Mouse (Mus musculus): ENCODE data around the gene Tenm2. TPM values are rescaled to one million over a fixed set of nuclear protein-coding genes. Genes with fewer than 3 reads are reported as not detected.

The Tenm2 gene
- total RNA-seq, 2 experiments from 2014 or later, result 163 to 177 TPM

DNA sequence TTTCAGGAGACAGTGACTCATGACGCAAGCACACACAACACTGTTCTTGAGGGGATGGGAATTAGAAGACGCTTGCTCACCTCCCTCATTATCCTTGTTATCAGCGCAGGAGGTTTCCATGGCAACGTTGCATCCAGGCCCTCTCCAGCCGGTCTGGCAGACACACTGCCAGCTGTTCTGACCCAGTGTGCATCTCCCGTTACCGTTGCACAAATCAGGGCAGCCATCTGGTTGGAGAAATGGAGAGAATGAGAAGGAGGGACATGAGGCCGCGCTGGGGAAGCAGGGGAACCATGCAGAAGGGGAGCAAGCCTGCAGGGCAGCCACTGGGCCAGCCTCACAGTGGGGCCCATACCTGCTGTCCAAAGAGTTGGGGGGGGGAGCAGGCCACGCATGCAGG lies 1129.1 kb downstream of the Tenm2 start:
- peak; percentile 83 for DNase-seq
- intact Hi-C loops (cut with DNase I), result no loop called here

DNA sequence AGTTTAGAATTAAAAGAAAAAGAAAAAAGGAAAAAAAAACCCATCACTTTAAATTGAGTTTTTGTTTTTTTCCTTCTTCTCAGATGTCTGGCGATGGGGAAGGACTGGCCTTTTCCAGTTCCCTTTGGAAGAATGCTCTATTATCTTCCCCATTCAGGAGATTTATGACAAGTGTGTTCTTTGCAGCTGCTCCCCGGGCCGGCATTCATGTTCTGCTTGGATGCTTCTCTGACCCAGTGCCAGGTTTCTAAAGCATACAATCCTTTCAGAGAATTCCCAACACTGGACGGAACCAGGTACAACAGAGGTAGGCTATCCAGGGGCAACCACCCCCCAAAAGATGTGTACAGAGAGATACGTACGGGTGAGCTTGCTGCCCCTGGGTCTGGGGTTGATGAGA lies 1132.2 kb downstream of the Tenm2 start:
- intact Hi-C loops (cut with DNase I), result no loop called here
- DNase-seq, result peak; percentile 72

DNA sequence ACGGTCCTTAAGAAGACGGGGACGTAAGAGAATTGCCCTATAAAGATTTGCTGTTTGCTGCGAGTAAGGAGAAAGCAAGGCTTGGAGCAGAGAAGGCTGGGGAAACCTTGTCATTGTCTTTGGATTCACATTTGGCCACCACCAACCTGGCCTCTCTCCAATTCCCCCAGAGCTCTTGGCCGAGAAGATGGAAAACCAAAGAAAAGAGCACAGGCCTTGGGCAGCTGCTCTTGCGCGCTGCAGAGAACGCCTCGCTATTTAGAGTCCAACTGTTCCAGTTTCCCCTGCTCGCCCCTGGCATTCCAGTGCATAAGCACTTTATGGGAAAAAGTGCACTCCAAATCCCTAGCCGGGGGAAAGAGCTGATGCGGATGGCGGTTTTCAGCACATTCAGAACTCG lies 1139.5 kb downstream of the Tenm2 start:
- intact Hi-C loops (cut with DNase I), result no loop called here
- DNase-seq, result peak; percentile 89

DNA sequence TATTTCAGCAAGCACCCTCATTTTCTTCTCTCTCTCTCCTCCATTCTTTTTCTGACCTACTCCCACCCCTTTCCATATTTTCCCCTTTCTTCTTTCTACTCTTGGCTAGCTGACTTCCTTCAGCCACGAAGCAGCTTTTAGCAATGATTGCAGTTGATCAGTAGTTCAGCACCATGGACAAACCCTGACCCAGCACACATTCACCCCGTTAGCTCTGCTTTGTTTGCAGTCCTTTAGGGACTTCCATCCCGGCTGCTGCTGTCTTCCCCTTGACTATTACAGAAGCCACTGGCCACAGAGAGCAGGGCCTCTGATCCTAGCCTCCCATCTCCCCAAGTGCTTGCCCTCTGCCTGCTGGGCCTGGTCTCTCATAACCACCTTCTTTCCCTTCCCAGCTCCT lies 1145.6 kb downstream of the Tenm2 start:
- intact Hi-C loops (cut with DNase I), result no loop called here

DNA sequence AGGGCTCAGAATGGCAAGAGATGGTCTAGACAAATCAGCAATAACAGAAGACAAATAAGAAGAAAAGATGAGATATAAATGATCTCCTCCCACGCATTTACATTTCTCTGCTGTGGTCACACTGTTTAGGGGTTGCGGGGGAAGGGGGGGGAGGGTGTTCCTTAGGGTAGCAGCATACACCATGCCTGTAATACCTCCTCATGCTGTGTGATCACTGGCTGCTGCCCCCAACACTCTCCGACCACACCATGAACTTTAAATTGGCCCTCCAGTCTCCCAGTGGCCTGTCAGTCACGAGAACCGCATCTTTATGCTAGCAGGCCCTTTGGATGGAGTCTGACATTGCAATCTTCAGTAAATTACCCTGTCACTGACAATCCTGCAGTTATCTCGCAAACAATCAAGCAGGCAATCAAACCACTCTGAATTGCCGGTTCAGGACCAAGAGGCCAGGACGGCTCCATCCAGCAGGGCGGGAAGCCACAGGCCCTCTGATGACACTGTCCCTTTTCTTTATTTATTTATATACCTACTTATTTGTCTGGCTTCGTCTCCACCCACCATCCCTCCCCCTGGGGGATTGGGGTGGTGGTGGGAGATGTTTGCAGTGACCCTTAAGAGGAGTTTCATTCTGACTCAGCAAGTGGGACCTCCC lies 1154.2 kb downstream of the Tenm2 start:
- DNase-seq, result no peak
- intact Hi-C loops (cut with DNase I), result no loop called here

More for the DNA sequence above, 1145.6 kb downstream of the Tenm2 start:
- no peak for DNase-seq

DNA sequence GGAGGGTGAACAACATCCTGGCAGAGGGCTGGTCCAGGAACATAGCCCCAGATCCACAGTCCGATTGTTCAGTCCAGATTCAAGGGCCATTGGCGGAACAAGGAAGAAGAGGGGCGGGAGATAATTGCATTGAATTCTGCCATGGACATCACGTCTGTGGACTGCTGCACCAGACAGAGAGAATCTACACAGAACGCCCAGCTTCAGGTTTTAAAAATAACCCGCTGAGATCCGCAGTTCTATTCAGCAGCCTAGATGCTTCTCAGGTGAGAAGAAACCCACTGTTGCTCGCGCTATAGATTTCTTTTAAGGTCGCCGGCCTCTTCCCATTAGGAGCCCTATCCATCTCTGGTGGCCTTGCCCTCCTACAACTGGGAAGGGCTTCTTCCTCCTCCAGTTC lies 1155.0 kb downstream of the Tenm2 start:
- DNase-seq, result no peak
- intact Hi-C loops (cut with DNase I), result no loop called here

DNA sequence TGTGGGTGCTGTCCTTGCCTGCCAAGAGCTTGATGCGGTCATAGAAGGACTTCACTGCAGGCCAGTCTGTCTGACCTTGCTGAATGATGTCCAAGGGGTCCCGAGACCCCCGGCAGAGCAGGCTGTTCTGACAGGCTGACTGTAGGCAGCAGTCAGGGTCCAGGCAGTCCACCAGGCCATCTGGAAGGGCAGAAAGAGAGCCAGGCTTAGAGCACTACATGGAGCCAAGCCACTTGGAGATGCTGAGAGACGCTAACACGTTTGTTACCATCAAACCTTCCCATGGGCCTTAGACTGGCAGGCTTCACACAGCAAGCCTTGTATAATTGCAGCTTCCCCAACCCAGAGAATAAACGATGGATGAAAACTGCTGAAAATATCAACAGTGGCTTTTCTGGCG lies 1157.4 kb downstream of the Tenm2 start:
- intact Hi-C loops (cut with DNase I), result no loop called here
- peak; percentile 70 for DNase-seq

DNA sequence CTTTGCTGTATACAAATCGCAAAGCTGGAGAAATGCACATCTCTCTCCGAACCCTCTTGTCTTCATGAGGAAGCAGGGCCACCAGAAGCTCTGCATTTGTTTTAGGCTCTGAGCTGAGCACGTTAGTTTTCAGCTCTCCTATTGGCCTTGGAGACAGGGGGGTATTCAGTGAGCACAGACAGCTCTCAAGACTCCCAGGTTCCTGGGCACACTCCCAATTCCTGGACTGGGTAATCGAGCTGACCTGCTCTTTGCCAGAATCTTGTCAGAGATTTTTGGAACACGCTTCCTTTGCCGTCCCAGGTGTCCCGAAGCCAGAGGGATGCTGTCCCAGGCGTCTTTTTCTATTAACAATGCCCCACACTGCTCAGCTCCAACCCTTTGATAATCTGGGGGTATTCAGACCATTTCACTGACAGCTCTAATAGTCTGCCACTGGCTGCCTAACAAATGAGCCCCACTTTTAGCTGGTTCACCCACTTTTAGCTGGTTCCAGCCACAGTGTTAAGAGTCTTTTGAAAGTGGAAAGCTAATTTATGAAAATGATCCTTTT lies 1161.7 kb downstream of the Tenm2 start:
- peak; percentile 93 for DNase-seq

DNA sequence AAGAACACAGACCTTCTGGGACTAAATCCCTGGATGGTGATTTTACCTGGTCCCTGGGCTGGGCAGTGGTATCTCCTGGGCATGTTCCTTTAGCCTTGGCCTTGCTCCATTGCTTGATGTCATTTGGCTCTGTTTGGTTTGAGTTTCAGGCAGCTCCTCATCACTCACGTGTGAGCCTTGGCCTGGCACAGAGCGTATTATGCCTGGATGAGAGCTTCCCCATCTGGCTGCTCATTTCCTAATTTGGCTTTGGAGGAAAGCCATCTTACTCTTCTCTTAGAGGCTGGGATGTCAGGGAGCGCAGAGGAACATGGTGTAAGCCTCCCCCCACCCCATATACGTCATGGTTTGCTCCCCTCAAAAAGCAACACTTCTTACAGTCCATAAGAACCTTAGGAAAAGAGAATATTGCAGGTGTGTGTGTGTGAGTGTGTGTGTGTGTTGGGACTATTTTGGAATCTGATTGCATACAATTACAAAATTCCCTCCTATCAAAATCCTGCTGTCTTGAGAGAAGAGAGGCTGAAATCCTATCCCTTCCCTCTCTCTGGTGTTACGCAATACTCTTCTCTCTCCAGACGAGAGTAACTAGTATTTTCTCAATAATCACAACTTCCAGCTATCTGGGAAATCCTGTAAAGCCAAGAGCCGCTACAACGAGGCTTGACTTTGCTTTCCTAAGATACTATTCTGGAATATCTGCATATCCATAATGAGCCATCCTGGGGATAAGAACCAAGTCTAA lies 1162.5 kb downstream of the Tenm2 start:
- intact Hi-C loops (cut with DNase I), result no loop called here
- DNase-seq, result peak; percentile 88

More for the DNA sequence above, 1161.7 kb downstream of the Tenm2 start:
- intact Hi-C loops (cut with DNase I), result no loop called here

DNA sequence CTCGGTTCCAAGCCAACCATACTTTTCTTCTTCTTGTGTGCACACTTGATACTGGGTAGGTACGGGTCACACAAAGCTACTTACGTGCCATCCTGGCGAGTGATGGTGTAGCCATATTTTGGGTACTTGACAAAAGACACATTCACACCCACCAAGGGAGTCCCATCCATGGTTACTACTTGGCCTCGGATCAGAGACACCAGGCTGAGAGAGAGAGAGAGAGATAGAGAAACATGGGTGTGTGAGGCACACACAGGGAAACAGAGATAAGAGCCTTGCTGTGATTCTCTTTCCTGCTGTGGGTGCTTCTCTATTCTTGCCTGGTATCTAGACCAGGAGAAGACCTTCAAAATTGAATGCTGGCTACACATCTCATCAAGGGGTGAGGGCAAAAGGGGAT lies 1163.1 kb downstream of the Tenm2 start:
- intact Hi-C loops (cut with DNase I), result no loop called here
- no peak for DNase-seq

DNA sequence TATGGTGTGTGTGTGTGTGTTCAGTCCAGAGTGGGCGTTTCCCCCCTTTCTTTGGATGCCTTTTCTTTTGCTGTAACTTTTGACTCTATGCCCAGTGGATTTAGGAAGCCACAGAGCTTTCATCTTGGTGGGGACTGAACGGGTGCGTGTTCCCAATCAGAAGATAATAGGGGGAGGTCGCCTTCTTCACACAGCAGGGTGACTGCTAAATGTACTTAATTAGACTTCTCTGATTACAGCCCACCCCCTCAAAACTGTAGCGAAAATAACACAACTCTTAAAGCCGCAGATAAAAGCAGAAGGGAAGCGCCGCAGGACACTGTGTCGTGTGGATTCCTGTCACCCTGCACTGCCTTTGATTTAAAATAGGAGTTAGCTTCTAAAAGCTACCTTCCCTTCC lies 1163.7 kb downstream of the Tenm2 start:
- intact Hi-C loops (cut with DNase I), result no loop called here
- DNase-seq, result no peak

DNA sequence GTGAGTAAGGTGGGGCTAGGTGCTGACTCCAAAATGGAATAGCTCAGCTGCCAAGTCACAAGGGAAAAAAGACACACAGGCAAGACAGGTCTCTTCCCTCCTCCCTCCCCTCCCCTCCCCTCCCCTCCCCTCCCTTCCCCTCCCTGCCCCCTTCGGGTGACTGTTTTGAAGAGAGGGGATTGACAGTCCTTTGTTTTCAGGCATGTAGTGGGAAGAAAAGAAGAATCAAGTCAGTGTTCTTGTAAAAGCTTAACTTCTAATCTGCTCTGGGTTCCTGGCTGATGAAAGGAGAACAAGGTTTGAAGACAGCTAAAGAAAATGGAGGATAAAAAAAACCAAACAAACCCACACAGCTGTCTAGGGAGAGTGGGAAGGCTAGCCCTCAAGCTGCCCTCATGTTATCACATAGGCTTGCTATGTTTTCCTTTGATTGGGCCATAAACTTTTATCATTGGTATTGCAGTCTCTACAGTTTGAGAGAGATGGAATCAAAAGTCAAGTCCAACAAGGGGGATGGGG lies 1176.4 kb downstream of the Tenm2 start:
- intact Hi-C loops (cut with DNase I), result no loop called here
- no peak for DNase-seq

DNA sequence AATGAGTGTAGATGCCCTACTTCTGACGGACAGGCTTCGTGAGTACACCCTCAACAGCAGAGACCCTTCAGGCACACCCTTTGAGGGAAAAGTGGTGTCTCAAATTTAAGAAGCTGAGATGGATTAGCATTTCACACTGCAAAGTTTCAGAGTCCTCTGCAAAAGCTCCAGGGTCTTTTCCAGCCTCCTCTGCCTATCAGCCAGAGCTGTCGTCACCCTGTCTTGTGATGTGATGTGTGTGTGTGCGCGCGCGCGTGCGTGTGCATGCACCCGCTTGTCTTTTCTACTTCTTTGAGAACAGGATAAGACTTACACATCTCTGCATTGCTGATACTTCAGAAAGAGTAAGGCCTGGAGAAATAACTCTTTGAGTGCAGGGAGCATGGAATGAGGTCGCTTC lies 1179.2 kb downstream of the Tenm2 start:
- DNase-seq, result no peak
- intact Hi-C loops (cut with DNase I), result no loop called here

DNA sequence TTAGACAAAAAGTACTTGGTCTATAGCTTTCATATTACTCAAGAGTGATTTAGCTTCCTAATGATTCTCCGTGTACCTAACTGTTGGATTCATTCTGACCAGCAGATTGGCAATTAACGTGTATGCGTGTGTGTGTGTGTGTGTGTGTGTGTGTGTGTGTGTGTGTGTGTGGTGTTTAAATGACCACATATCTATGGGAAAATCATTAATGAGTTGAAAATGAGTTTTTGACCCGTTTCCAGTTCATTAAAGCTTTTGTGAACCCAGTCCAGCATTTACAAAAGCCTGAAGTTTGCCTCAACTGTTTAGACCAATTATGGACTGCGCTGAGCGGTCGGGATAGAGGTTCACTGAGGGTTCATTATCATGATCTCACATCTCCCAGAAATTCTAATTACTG lies 1181.4 kb downstream of the Tenm2 start:
- no peak for DNase-seq
- intact Hi-C loops (cut with DNase I), result no loop called here

DNA sequence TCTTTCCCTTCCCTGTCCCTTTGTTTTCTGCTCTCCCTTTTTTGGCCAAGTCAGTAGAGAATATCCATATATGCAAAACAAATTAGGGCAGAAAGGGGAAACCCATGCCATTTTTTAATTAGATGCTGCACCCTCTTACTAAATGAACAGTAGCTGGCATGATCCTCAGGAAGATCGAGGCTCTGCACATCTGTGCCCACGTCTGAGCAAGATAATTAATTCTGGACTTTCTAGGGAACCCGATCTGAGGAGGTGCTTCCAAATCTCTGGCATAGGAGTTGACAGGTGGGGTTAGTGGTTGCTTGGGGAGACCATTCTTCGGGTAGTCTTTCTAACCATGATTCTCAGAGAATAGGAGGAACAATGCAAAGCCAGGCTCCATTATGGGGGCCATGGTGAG lies 1182.3 kb downstream of the Tenm2 start:
- no peak for DNase-seq
- intact Hi-C loops (cut with DNase I), result no loop called here

DNA sequence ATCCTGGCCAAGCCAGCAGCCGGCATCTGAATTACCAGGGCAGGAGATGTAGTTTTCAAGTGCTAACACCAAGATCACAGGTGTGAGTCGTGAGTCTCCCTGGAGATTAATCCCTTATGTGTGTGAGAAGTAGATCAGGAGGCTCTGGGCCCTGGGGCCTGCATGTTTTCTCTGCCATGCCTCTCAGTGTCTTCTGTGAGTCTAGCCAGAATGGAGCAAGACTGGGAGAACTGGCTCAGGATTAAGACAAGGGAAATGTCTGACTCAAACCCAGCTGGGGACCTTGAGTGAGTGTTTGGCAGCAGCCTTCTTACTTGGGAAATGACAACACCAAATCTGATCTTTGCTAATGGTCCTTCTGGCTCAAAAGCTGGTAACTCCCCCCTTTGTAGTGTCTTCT lies 1183.2 kb downstream of the Tenm2 start:
- no peak for DNase-seq
- intact Hi-C loops (cut with DNase I), result no loop called here

DNA sequence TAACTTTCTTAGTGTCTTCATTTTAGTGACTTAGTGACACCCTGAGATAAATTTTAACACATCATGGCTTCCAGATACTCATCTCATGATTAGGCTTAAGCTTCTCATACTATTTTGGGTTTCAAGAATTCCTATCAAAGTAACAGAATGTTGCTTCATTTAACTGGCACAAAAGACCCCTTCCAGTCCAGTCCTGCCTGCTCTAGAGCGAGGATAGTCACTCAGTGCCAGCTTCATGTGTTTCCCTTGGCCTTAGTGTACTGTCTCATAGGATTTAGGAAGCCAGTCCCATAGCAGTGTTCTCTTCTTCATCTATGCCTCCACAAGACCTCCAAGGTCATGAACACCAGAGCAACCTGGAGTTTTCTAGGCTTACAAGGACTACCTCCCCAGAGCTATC lies 1183.7 kb downstream of the Tenm2 start:
- intact Hi-C loops (cut with DNase I), result no loop called here

DNA sequence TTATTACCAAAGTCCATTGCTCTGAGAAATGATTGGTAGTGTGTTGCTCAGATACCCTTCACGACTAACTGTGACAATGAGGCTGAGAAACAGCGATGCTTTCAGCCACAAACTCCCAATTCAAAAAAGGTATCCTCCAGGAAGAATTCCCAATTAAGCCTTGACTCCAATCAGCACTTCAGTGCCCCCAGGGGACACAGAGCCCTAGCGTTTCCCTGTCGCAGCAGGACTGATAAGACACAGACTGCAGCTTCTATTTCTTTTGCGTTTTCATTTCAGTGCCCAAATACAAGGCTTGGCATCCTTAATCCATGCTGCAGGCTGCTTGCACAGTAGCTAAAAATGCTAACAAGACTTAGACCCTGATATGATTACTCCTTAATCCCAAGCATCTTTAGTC lies 1186.2 kb downstream of the Tenm2 start:
- intact Hi-C loops (cut with DNase I), result loop anchor here (5.0 to 10.0 kb wide), 3 partner anchors 105 to 628 kb away; no protein-coding TSS in a partner anchor
- no peak for DNase-seq

More for the DNA sequence above, 1183.7 kb downstream of the Tenm2 start:
- no peak for DNase-seq

DNA sequence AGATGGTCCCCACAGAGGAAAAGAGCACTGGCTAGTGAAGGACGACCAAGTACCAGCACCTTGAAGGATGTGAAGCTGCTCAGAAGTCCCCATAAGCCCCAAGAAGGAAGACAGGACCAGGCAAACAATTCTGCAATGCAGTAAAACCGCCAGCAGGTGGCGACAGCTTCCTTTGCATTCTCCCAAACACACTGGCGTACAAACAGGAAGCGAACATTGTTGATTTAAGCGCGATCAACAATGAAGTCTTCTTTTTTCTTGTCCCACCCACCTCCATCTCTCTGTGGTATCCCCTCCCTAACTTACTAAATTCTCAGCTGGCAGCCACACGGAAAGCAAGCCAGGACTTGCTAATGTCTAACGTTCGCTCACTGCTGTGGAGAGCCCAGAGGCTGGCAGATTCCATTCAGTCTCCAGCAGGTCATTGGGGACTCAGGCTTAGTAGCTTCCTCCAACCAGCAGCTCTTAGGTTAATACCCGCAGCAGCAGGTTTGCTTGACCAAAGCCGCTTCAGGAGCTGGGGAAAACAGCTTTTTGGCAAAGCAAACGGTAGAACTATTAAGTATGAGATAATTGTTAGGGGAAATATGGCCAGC lies 1190.0 kb downstream of the Tenm2 start:
- intact Hi-C loops (cut with DNase I), result loop anchor here (5.0 to 10.0 kb wide), 3 partner anchors 109 to 632 kb away; no protein-coding TSS in a partner anchor
- DNase-seq, result peak; percentile 79

DNA sequence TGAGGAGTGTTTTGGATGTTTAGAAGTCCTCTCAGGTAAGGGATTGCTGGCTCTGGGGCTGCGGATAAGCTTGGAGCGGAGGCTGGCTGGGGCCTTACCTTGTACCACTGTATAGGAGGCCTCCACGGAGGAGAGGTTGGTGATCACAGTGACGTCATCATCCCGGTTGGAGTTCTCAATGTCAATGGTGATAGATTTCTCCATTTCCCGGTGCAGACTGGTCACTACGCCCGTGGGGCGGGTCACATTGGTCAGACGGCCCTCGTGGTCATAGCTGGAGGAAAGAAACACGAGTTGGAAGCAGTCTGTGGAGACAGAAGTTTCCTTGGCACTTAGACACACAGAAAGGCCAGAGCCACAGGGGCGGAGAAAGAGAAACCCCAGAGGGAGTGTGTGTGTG lies 1194.4 kb downstream of the Tenm2 start:
- intact Hi-C loops (cut with DNase I), result loop anchor here (10.0 kb wide), 2 partner anchors 113 to 183 kb away; no protein-coding TSS in a partner anchor
- DNase-seq, result no peak

Data from left cerebral cortex, postnatal 4 days (tissue).